Mouse (Mus musculus) limb, embryonic 15.5 days (tissue): ENCODE data around the gene Psmb3. TPM values are rescaled to one million over a fixed set of nuclear protein-coding genes. Genes with fewer than 3 reads are reported as not detected.
"Not testable (repeated sequence)": the region's sequence is repeated elsewhere in the genome, so short reads cannot be mapped to it uniquely, and the experiment has no call there.

Experiments
- ATAC-seq: fragments of 200-750 bp; cut with Nextera tagmentation; 2 replicates; pipeline ENCODE4 v1.8.0; 2017; ENCODE audit warnings: low read depth, moderate TSS enrichment; ENCODE audit not compliant: insufficient number of reproducible peaks, low FRiP score, low TSS enrichment
- H3K27ac ChIP-seq: fragments of 300-500 bp; sonication (generic); 2 replicates; pipeline ENCODE4 v1.5.1; 2015; ENCODE audit warnings: moderate library complexity, mild to moderate bottlenecking, inconsistent platforms
- H3K27me3 ChIP-seq: fragments of 300-500 bp; sonication (generic); 2 replicates; pipeline ENCODE4 v1.6.1; 2015; ENCODE audit warnings: inconsistent platforms
- H3K36me3 ChIP-seq: fragments of 300-500 bp; sonication (generic); 2 replicates; pipeline ENCODE4 v1.6.1; 2015; ENCODE audit warnings: inconsistent platforms
- H3K4me1 ChIP-seq: fragments of 300-500 bp; sonication (generic); 2 replicates; pipeline ENCODE4 v1.6.1; 2015; ENCODE audit warnings: inconsistent platforms
- H3K4me2 ChIP-seq: fragments of 300-500 bp; sonication (generic); 2 replicates; pipeline ENCODE4 v1.6.1; 2015; ENCODE audit warnings: mild to moderate bottlenecking, inconsistent platforms
- H3K4me3 ChIP-seq: fragments of 300-500 bp; sonication (generic); 2 replicates; pipeline ENCODE4 v1.5.1; 2015; ENCODE audit warnings: mild to moderate bottlenecking, inconsistent platforms
- H3K9ac ChIP-seq: fragments of 300-500 bp; sonication (generic); 2 replicates; pipeline ENCODE4 v1.6.1; 2015; ENCODE audit warnings: inconsistent platforms
- H3K9me3 ChIP-seq: fragments of 300-500 bp; sonication (generic); 2 replicates; pipeline ENCODE4 v1.6.1; 2016; ENCODE audit warnings: inconsistent platforms
- WGBS: fragments of 180-500 bp; shearing (Covaris S2); methylation state at CpG from one replicate; pipeline ENCODE4 v1.1.7; 2015; 5-methylcytosine and 5-hydroxymethylcytosine counted together
- polyA plus RNA-seq: library from polyadenylated mRNA; unstranded; fragments of >200 nt; fragmentation: Nextera tagmentation; extraction: Ambion mirVana; gene quantifications from 2 replicates; pipeline ENCODE4 v1.2.1, GENCODE M21; 2015

The Psmb3 gene
- polyA plus RNA-seq, 1 experiment from 2014 or later = 414 TPM

GRCm38 (mm10) chr11:97733689-97734088 lies 30.5 kb downstream of the Psmb3 start:
- Histone ChIP-seq H3K4me2 (no peak overlapping the region), H3K4me1 (peaks cover 12% of the 10 kb centered on the region; the same call in 1 of the 2 replicates), H3K27ac (0 out of 2 replicates have a peak overlapping the region, but pooled peaks have one; percentile 22), H3K9ac (no peak overlapping the region), H3K9me3 (no peaks in the 10 kb centered on the region), H3K4me3 (no peak overlapping the region), H3K27me3 (no peaks in the 10 kb centered on the region), H3K36me3 (peaks cover 39% of the 10 kb centered on the region)
- WGBS = 27% methylated on average over 10 of the region's 10 CpGs
- no peak for ATAC-seq

DNA sequence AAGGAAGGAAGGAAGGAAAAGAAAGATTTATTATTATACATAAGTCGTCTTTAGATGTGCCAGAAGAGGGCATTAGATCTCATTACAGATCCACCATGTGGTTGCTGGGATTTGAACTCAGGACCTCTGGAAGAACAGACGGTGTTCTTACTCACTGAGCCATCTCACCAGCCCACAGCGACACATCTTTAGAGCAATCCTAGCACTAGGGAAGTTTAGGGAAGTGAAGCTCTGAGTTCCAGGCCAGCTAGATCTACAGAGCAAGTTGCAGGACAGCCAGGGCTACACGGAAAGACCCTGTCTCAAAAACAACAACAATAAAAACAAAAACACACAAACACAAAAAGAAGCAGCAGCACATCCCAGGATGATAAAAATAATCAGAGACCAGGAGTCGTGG lies 31.6 kb downstream of the Psmb3 start:
- H3K27ac ChIP-seq, H3K9ac ChIP-seq, H3K4me2 ChIP-seq, ATAC-seq, H3K4me3 ChIP-seq, H3K27me3 ChIP-seq, H3K9me3 ChIP-seq: not testable (repeated sequence)
- 81% methylated on average over 5 of the region's 5 CpGs for WGBS
- Histone ChIP-seq H3K4me1 (peaks cover 12% of the 10 kb centered on the region; the same call in 1 of the 2 replicates), H3K36me3 (peaks cover 28% of the 10 kb centered on the region)

GRCm38 (mm10) chr11:97736645-97737044 lies 33.4 kb downstream of the Psmb3 start:
- peaks cover 20% of the 10 kb centered on the region for H3K4me1 ChIP-seq
- peaks cover 14% of the 10 kb centered on the region for H3K36me3 ChIP-seq
- no peak overlapping the region for H3K9ac ChIP-seq
- no peak for ATAC-seq
- H3K27ac ChIP-seq = no peak overlapping the region
- H3K9me3 ChIP-seq = no peaks in the 10 kb centered on the region
- no peaks in the 10 kb centered on the region for H3K27me3 ChIP-seq
- 82% methylated on average over 5 of the region's 5 CpGs for WGBS
- H3K4me3 ChIP-seq = no peak overlapping the region
- no peak overlapping the region for H3K4me2 ChIP-seq

DNA sequence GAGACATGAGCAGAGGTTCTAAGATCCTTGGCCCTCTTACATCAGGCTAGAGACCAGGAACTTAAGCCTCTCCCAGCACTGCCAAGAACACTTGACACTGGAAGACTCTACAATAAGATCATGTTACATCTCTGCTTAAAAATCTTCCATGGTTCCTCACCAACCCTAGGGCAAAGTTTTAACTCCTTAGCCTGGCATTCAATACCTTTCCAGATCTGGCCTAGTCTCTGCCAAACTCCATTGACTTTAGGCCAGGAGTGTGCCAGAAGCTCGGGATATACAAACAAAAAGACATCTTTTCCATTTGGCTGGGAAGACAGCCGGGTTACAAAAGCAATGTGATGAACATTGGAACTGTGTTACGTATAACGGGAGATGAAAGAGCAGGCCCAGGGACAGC lies 34.4 kb downstream of the Psmb3 start:
- ATAC-seq = no peak
- WGBS = 67% methylated on average over 4 of the region's 4 CpGs
- Histone ChIP-seq H3K27ac (peak overlapping the region; percentile 47; the same call in 1 of the 2 replicates), H3K9me3 (no peaks in the 10 kb centered on the region), H3K4me3 (no peak overlapping the region), H3K9ac (no peak overlapping the region), H3K27me3 (no peaks in the 10 kb centered on the region), H3K4me1 (peaks cover 27% of the 10 kb centered on the region), H3K36me3 (peaks cover 5% of the 10 kb centered on the region; the same call in 1 of the 2 replicates), H3K4me2 (no peak overlapping the region)

GRCm38 (mm10) chr11:97738703-97739102 lies 35.5 kb downstream of the Psmb3 start:
- no peak overlapping the region for H3K9ac ChIP-seq
- 61% methylated on average over 6 of the region's 6 CpGs for WGBS
- no peak for ATAC-seq
- H3K27me3 ChIP-seq = no peaks in the 10 kb centered on the region
- no peak overlapping the region for H3K4me2 ChIP-seq
- H3K9me3 ChIP-seq = no peaks in the 10 kb centered on the region
- H3K36me3 ChIP-seq = no peaks in the 10 kb centered on the region
- no peak overlapping the region for H3K4me3 ChIP-seq
- no peak overlapping the region for H3K27ac ChIP-seq
- peaks cover 35% of the 10 kb centered on the region for H3K4me1 ChIP-seq

- H3K9ac ChIP-seq = no peak overlapping the region
- no peak overlapping the region for H3K27ac ChIP-seq
- H3K4me1 ChIP-seq = peaks cover 35% of the 10 kb centered on the region
- no peaks in the 10 kb centered on the region for H3K9me3 ChIP-seq
- H3K4me2 ChIP-seq = no peak overlapping the region
- H3K36me3 ChIP-seq = no peaks in the 10 kb centered on the region
- no peak for ATAC-seq
- no peaks in the 10 kb centered on the region for H3K27me3 ChIP-seq
- H3K4me3 ChIP-seq = no peak overlapping the region
- 93% methylated on average over 3 of the region's 3 CpGs for WGBS
These were observed 36.0 kb downstream of the Psmb3 start for GRCm38 (mm10) chr11:97739155-97739554.

GRCm38 (mm10) chr11:97740190-97740589 lies 37.0 kb downstream of the Psmb3 start:
- H3K4me1 ChIP-seq = peaks cover 35% of the 10 kb centered on the region
- 47% methylated on average over 7 of the region's 7 CpGs for WGBS
- H3K27me3 ChIP-seq = no peaks in the 10 kb centered on the region
- H3K4me3 ChIP-seq = no peak overlapping the region
- H3K4me2 ChIP-seq = no peak overlapping the region
- no peak overlapping the region for H3K9ac ChIP-seq
- ATAC-seq = no peak
- no peaks in the 10 kb centered on the region for H3K9me3 ChIP-seq
- no peaks in the 10 kb centered on the region for H3K36me3 ChIP-seq
- H3K27ac ChIP-seq = no peak overlapping the region; the same call in 1 of the 2 replicates

DNA sequence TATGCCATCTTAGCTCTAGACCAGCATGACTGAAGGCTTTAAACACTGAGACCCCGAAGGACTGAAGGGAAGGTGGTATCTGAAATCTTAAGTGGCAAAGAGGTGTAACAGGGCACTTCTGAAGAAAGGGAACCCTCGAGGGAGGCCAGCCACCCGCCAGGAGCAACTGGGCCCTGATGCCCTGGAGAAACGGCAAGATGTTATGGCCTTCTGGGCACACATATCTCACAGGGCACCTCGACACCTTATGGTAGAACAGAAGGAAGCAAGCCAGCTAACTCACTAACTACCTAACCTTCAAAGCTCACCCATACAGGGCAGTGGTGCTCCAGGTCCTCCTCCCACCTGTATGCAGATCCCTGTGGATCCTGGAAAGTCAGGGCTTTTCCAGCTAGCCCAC lies 39.0 kb downstream of the Psmb3 start:
- peaks cover 35% of the 10 kb centered on the region for H3K4me1 ChIP-seq
- peaks cover 14% of the 10 kb centered on the region for H3K36me3 ChIP-seq
- WGBS = 89% methylated on average over 5 of the region's 5 CpGs
- H3K27ac ChIP-seq = no peak overlapping the region
- H3K9me3 ChIP-seq = no peaks in the 10 kb centered on the region
- 0 out of 2 replicates have a peak overlapping the region, but pooled peaks have one; percentile 62 for H3K4me2 ChIP-seq
- no peak overlapping the region for H3K9ac ChIP-seq
- no peak overlapping the region for H3K4me3 ChIP-seq
- no peaks in the 10 kb centered on the region for H3K27me3 ChIP-seq
- no peak for ATAC-seq

GRCm38 (mm10) chr11:97742591-97742990 lies 39.4 kb downstream of the Psmb3 start:
- peak overlapping the region; percentile 62 for H3K4me2 ChIP-seq
- peaks cover 18% of the 10 kb centered on the region for H3K36me3 ChIP-seq
- 86% methylated on average over 9 of the region's 9 CpGs for WGBS
- H3K4me1 ChIP-seq = peaks cover 33% of the 10 kb centered on the region
- H3K9me3 ChIP-seq = no peaks in the 10 kb centered on the region
- no peak for ATAC-seq
- no peaks in the 10 kb centered on the region for H3K27me3 ChIP-seq
- no peak overlapping the region for H3K27ac ChIP-seq
- peak overlapping the region; percentile 80; the same call in 1 of the 2 replicates for H3K4me3 ChIP-seq
- H3K9ac ChIP-seq = no peak overlapping the region

- WGBS = 31% methylated on average over 9 of the region's 9 CpGs
- peak overlapping the region; percentile 80 for H3K9ac ChIP-seq
- H3K36me3 ChIP-seq = peaks cover 26% of the 10 kb centered on the region
- H3K27me3 ChIP-seq = no peaks in the 10 kb centered on the region
- H3K4me3 ChIP-seq = peak overlapping the region; percentile 80
- ATAC-seq = no peak
- peak overlapping the region; percentile 86; the same call in 1 of the 2 replicates for H3K27ac ChIP-seq
- peak overlapping the region; percentile 62 for H3K4me2 ChIP-seq
- no peaks in the 10 kb centered on the region for H3K9me3 ChIP-seq
- peaks cover 28% of the 10 kb centered on the region for H3K4me1 ChIP-seq
These were observed 40.2 kb downstream of the Psmb3 start for GRCm38 (mm10) chr11:97743423-97743822.

DNA sequence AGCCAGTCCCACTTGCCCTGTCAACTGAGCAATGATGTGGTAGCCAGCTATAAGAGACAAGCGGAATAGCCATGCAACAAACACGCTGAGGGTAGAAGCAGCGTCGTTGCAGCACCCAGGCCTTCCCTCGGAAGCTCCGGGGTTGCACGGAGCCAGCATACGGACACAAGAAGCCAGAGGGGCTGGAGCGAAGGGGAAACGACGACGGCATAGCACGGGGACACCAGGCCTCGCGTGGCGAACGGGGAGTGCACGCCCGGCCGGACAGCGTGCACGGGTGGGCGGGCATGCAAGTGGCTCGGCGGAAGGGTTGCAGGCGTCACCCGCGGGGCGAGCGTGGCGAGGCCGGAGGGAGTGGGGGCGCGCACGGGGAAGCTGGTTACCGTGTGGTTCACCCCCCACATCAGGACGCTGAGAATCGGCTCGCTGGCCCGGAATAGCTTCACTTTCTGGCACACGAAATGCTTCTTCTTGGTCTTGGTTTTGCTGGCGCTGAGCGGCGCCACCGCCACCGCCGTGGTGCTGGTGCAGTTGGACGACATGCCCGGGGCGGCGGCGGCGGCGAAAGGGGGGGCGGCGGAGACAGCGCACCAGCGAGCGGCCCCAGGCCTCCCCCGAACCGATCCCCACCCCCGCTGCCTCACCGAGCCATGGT lies 41.0 kb downstream of the Psmb3 start, which contains the start of gene Pip4k2b:
Gene Pip4k2b, minus strand, starts transcription at position 642 of the 655 bp plus-strand sequence.
- peak; percentile 27; the same call in 1 of the 2 replicates for ATAC-seq
- peaks cover 28% of the 10 kb centered on the region for H3K4me1 ChIP-seq
- H3K4me3 ChIP-seq = peak within 1 kb of the TSS; percentile 80
- peak within 1 kb of the TSS; percentile 62 for H3K4me2 ChIP-seq
- H3K27ac ChIP-seq = peak within 1 kb of the TSS; percentile 96
- H3K36me3 ChIP-seq = peaks cover 31% of the 10 kb centered on the region
- peak within 1 kb of the TSS; percentile 80 for H3K9ac ChIP-seq
- H3K9me3 ChIP-seq = no peaks in the 10 kb centered on the region
- under 1% methylated on average over 60 of the region's 63 CpGs for WGBS
- H3K27me3 ChIP-seq = no peaks in the 10 kb centered on the region

DNA sequence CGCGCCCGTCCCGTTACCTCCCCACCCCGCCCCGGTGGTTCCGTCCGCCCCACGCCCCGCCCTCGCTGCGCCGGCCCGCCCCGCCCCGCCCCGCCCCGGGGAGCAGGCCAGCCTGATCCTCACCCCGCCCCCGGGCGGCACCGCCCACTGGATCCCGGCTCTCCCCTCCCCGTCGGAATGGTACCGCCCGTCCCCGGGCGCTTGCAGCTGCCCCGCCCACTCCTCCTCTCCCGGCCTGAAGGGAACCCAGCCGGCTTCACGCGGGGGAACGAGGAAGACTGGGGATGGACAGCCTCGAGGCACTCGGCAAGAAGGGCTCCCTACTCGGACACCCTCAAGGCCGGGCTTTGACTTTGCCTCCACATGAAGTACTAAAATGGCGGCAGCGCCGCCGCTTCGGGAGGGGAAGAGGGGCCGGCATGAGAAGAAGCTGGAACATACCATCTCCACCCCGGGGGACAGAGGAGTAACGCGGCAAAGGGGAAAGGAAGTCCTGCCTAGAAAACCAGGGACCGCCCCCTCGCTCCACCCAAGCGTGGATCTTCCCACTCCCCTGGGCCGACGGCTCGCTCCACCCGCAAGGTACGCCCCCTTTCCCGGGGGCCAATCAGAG lies 41.6 kb downstream of the Psmb3 start:
- Histone ChIP-seq H3K4me1 (peaks cover 28% of the 10 kb centered on the region), H3K9ac (peak overlapping the region; percentile 80), H3K4me2 (peak overlapping the region; percentile 62), H3K36me3 (peaks cover 37% of the 10 kb centered on the region), H3K27ac (peak overlapping the region; percentile 96), H3K9me3 (no peaks in the 10 kb centered on the region), H3K4me3 (peak overlapping the region; percentile 80), H3K27me3 (no peaks in the 10 kb centered on the region)
- peak; percentile 95 for ATAC-seq
- WGBS = under 1% methylated on average over 55 of the region's 57 CpGs
